Mouse (Mus musculus): ENCODE results near the gene Alox8. TPM values are rescaled to one million over a fixed set of nuclear protein-coding genes. Genes with fewer than 3 reads are reported as not detected.

The Alox8 gene
- polyA plus RNA-seq, 1 experiment from 2014 or later: 0.59 TPM

- peak overlapping the region; percentile 28 for H3K4me3 ChIP-seq (ENCODE audit: low read depth, low read length)
- peak overlapping the region; percentile 47 for H3K9ac ChIP-seq (ENCODE audit: low read depth, low read length)
- H3K36me3 ChIP-seq (ENCODE audit: control insufficient read depth, insufficient read depth, low read length): no peaks in the 10 kb centered on the region
- 2% methylated on average over 14 of the region's 14 CpGs for WGBS
- H3K4me2 ChIP-seq (ENCODE audit: low read length): peak overlapping the region; percentile 52
- no peak for ATAC-seq
- H3K27ac ChIP-seq (ENCODE audit: low read length): no peak overlapping the region
- no peaks in the 10 kb centered on the region for H3K9me3 ChIP-seq (replicated peaks; ENCODE audit: control insufficient read depth, low read length, poor library complexity, severe bottlenecking)
- H3K27me3 ChIP-seq (ENCODE audit: control insufficient read depth, insufficient read depth, low read depth, low read length): peaks cover 14% of the 10 kb centered on the region
- peaks cover 4% of the 10 kb centered on the region; the same call in 1 of the 2 replicates for H3K4me1 ChIP-seq (ENCODE audit: control insufficient read depth, insufficient read depth, low read length)
Observed at GRCm38 (mm10) chr11:69197194-69197593, 449 bp downstream of the Alox8 start.

GRCm38 (mm10) chr11:69196766-69197165, 877 bp downstream of the Alox8 start:
- 5% methylated on average over 5 of the region's 5 CpGs for WGBS
- no peak for ATAC-seq

GRCm38 (mm10) chr11:69192840-69193239, 4.8 kb downstream of the Alox8 start:
- no peak overlapping the region for H3K27ac ChIP-seq (ENCODE audit: low read length)
- no peak overlapping the region for H3K4me2 ChIP-seq (ENCODE audit: low read length)
- 3% methylated on average over 1 of the region's 1 CpGs for WGBS
- H3K4me1 ChIP-seq (ENCODE audit: control insufficient read depth, insufficient read depth, low read length): peaks cover 4% of the 10 kb centered on the region; the same call in 1 of the 2 replicates
- no peak overlapping the region for H3K9ac ChIP-seq (ENCODE audit: low read depth, low read length)
- H3K4me3 ChIP-seq (ENCODE audit: low read depth, low read length): no peak overlapping the region
- no peaks in the 10 kb centered on the region for H3K9me3 ChIP-seq (replicated peaks; ENCODE audit: control insufficient read depth, low read length, poor library complexity, severe bottlenecking)
- H3K27me3 ChIP-seq (ENCODE audit: control insufficient read depth, insufficient read depth, low read depth, low read length): peaks cover 13% of the 10 kb centered on the region
- no peak for ATAC-seq
- no peaks in the 10 kb centered on the region for H3K36me3 ChIP-seq (ENCODE audit: control insufficient read depth, insufficient read depth, low read length)

More at GRCm38 (mm10) chr11:69196766-69197165, 877 bp downstream of the Alox8 start:
- Histone ChIP-seq H3K4me3 (ENCODE audit: low read depth, low read length) (peak overlapping the region; percentile 28), H3K4me1 (ENCODE audit: control insufficient read depth, insufficient read depth, low read length) (peaks cover 4% of the 10 kb centered on the region; the same call in 1 of the 2 replicates), H3K27ac (ENCODE audit: low read length) (no peak overlapping the region), H3K27me3 (ENCODE audit: control insufficient read depth, insufficient read depth, low read depth, low read length) (peaks cover 14% of the 10 kb centered on the region), H3K9ac (ENCODE audit: low read depth, low read length) (peak overlapping the region; percentile 47; the same call in 1 of the 2 replicates), H3K4me2 (ENCODE audit: low read length) (peak overlapping the region; percentile 52), H3K36me3 (ENCODE audit: control insufficient read depth, insufficient read depth, low read length) (no peaks in the 10 kb centered on the region), H3K9me3 (replicated peaks; ENCODE audit: control insufficient read depth, low read length, poor library complexity, severe bottlenecking) (no peaks in the 10 kb centered on the region)

GRCm38 (mm10) chr11:69185936-69186335, 11.7 kb downstream of the Alox8 start:
- Histone ChIP-seq H3K9ac (ENCODE audit: low read depth, low read length) (no peak overlapping the region), H3K4me1 (ENCODE audit: control insufficient read depth, insufficient read depth, low read length) (no peaks in the 10 kb centered on the region), H3K4me2 (ENCODE audit: low read length) (no peak overlapping the region), H3K4me3 (ENCODE audit: low read depth, low read length) (no peak overlapping the region), H3K27me3 (ENCODE audit: control insufficient read depth, insufficient read depth, low read depth, low read length) (no peaks in the 10 kb centered on the region), H3K27ac (ENCODE audit: low read length) (no peak overlapping the region), H3K9me3 (replicated peaks; ENCODE audit: control insufficient read depth, low read length, poor library complexity, severe bottlenecking) (no peaks in the 10 kb centered on the region), H3K36me3 (ENCODE audit: control insufficient read depth, insufficient read depth, low read length) (no peaks in the 10 kb centered on the region)
- WGBS: 75% methylated on average over 6 of the region's 6 CpGs
- ATAC-seq: no peak

GRCm38 (mm10) chr11:69185031-69185430, 12.6 kb downstream of the Alox8 start:
- Histone ChIP-seq H3K4me1 (ENCODE audit: control insufficient read depth, insufficient read depth, low read length) (no peaks in the 10 kb centered on the region), H3K4me3 (ENCODE audit: low read depth, low read length) (no peak overlapping the region), H3K36me3 (ENCODE audit: control insufficient read depth, insufficient read depth, low read length) (no peaks in the 10 kb centered on the region), H3K4me2 (ENCODE audit: low read length) (no peak overlapping the region), H3K9me3 (replicated peaks; ENCODE audit: control insufficient read depth, low read length, poor library complexity, severe bottlenecking) (no peaks in the 10 kb centered on the region), H3K27ac (ENCODE audit: low read length) (no peak overlapping the region), H3K9ac (ENCODE audit: low read depth, low read length) (no peak overlapping the region), H3K27me3 (ENCODE audit: control insufficient read depth, insufficient read depth, low read depth, low read length) (no peaks in the 10 kb centered on the region)
- ATAC-seq: no peak
- 93% methylated on average over 5 of the region's 5 CpGs for WGBS

GRCm38 (mm10) chr11:69180120-69180519, 17.5 kb downstream of the Alox8 start:
- no peak overlapping the region for H3K27ac ChIP-seq (ENCODE audit: low read length)
- H3K4me1 ChIP-seq (ENCODE audit: control insufficient read depth, insufficient read depth, low read length): no peaks in the 10 kb centered on the region
- no peaks in the 10 kb centered on the region for H3K27me3 ChIP-seq (ENCODE audit: control insufficient read depth, insufficient read depth, low read depth, low read length)
- no peak overlapping the region for H3K4me3 ChIP-seq (ENCODE audit: low read depth, low read length)
- WGBS: 86% methylated on average over 4 of the region's 4 CpGs
- no peaks in the 10 kb centered on the region for H3K9me3 ChIP-seq (replicated peaks; ENCODE audit: control insufficient read depth, low read length, poor library complexity, severe bottlenecking)
- no peak for ATAC-seq
- H3K36me3 ChIP-seq (ENCODE audit: control insufficient read depth, insufficient read depth, low read length): no peaks in the 10 kb centered on the region
- H3K9ac ChIP-seq (ENCODE audit: low read depth, low read length): no peak overlapping the region
- no peak overlapping the region for H3K4me2 ChIP-seq (ENCODE audit: low read length)

GRCm38 (mm10) chr11:69179512-69179911, 18.1 kb downstream of the Alox8 start:
- Histone ChIP-seq H3K36me3 (ENCODE audit: control insufficient read depth, insufficient read depth, low read length) (no peaks in the 10 kb centered on the region), H3K27ac (ENCODE audit: low read length) (no peak overlapping the region), H3K4me1 (ENCODE audit: control insufficient read depth, insufficient read depth, low read length) (no peaks in the 10 kb centered on the region), H3K4me2 (ENCODE audit: low read length) (no peak overlapping the region), H3K4me3 (ENCODE audit: low read depth, low read length) (no peak overlapping the region), H3K9me3 (replicated peaks; ENCODE audit: control insufficient read depth, low read length, poor library complexity, severe bottlenecking) (no peaks in the 10 kb centered on the region), H3K9ac (ENCODE audit: low read depth, low read length) (no peak overlapping the region), H3K27me3 (ENCODE audit: control insufficient read depth, insufficient read depth, low read depth, low read length) (no peaks in the 10 kb centered on the region)
- 51% methylated on average over 3 of the region's 3 CpGs for WGBS
- ATAC-seq: no peak

GRCm38 (mm10) chr11:69178525-69178924, 19.1 kb downstream of the Alox8 start:
- no peak overlapping the region for H3K9ac ChIP-seq (ENCODE audit: low read depth, low read length)
- no peak overlapping the region for H3K4me2 ChIP-seq (ENCODE audit: low read length)
- no peak overlapping the region for H3K4me3 ChIP-seq (ENCODE audit: low read depth, low read length)
- no peaks in the 10 kb centered on the region for H3K27me3 ChIP-seq (ENCODE audit: control insufficient read depth, insufficient read depth, low read depth, low read length)
- no peaks in the 10 kb centered on the region for H3K4me1 ChIP-seq (ENCODE audit: control insufficient read depth, insufficient read depth, low read length)
- no peaks in the 10 kb centered on the region for H3K36me3 ChIP-seq (ENCODE audit: control insufficient read depth, insufficient read depth, low read length)
- WGBS: 81% methylated on average over 3 of the region's 3 CpGs
- H3K27ac ChIP-seq (ENCODE audit: low read length): no peak overlapping the region
- no peaks in the 10 kb centered on the region for H3K9me3 ChIP-seq (replicated peaks; ENCODE audit: control insufficient read depth, low read length, poor library complexity, severe bottlenecking)
- no peak for ATAC-seq

GRCm38 (mm10) chr11:69174722-69175121, 22.9 kb downstream of the Alox8 start:
- WGBS: 90% methylated on average over 7 of the region's 7 CpGs
- Histone ChIP-seq H3K9me3 (replicated peaks; ENCODE audit: control insufficient read depth, low read length, poor library complexity, severe bottlenecking) (no peaks in the 10 kb centered on the region), H3K4me3 (ENCODE audit: low read depth, low read length) (no peak overlapping the region), H3K9ac (ENCODE audit: low read depth, low read length) (no peak overlapping the region), H3K36me3 (ENCODE audit: control insufficient read depth, insufficient read depth, low read length) (no peaks in the 10 kb centered on the region), H3K4me2 (ENCODE audit: low read length) (no peak overlapping the region), H3K4me1 (ENCODE audit: control insufficient read depth, insufficient read depth, low read length) (no peaks in the 10 kb centered on the region), H3K27ac (ENCODE audit: low read length) (no peak overlapping the region), H3K27me3 (ENCODE audit: control insufficient read depth, insufficient read depth, low read depth, low read length) (no peaks in the 10 kb centered on the region)
- no peak for ATAC-seq

All from midbrain, embryonic 16.5 days (tissue).